Mouse (Mus musculus): ENCODE measurements around the gene Stx8.

DNA sequence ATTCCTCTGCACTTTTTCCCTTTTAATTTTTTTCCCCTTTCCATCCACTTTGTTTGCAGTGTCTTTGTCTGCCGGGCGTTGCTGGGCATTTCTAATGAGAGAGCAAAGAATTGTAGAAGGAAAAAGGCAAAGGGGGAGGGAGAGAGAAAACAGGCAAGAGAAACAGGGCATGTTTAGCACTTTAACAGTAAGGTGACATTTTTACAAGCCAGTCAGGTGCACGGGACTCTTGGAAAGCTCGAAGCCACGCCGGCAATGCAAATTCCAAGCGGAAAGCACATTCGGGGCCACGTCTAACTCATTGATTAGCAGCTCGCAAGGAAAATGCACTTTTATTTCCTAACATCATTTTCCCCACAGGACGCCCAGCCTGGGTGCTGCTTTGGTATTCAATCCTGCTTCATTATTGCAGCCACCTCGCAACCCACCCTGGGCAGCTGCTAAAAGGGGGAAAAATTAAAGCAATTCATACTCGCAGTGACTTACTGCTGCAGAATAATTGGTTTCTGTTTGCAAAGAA lies 179.1 kb downstream of the Stx8 start:
- TF ChIP-seq POLR2A (IDR thresholded peaks at IDR 0.05; ENCODE audit: insufficient read depth, low read length) (no peak), CTCF (IDR thresholded peaks at IDR 0.05; ENCODE audit: low read depth, low read length) (no peak), EP300 (IDR thresholded peaks at IDR 0.05; ENCODE audit: insufficient read depth, low read depth, low read length) (no peak)

Data from ES-Bruce4 (cell line).